Mouse (Mus musculus): ENCODE data around the gene Olfr1272. TPM values are rescaled to one million over a fixed set of nuclear protein-coding genes. Genes with fewer than 3 reads are reported as not detected.

Gene Olfr1272
- not detected in 2 replicates for total RNA-seq (2023)

GRCm38 (mm10) chr2:90292741-90293140 is at the start of gene Olfr1272:
Olfr1272 (minus strand) TSS chr2:90292841.

GRCm38 (mm10) chr2:90321900-90322299 is 29.3 kb upstream of the Olfr1272 start, which contains the start of gene Gm13769:
Gm13769 (plus strand) TSS chr2:90322200.

DNA sequence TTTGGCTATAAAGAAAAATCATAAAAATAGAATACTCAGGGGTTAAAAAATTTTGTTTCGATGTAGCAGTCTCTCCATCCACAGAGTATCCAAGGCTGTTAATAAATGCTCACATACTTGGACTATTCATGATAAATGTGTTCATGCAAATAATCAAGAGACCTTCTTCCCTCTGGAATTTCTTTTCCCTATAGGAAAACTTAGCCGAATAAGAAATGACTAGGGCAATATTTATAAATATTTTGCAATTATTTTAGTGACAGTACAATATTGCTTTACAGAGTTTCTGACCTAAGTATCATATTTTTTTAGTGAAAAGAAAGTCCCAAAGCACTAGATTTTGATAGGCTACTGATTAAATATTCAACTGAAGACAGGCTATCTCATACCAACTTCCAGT is 21.7 kb downstream of the Olfr1272 start, which contains the start of gene Olfr1271:
Olfr1271 (minus strand) TSS at position 101 of the 400 bp plus-strand sequence.

DNA sequence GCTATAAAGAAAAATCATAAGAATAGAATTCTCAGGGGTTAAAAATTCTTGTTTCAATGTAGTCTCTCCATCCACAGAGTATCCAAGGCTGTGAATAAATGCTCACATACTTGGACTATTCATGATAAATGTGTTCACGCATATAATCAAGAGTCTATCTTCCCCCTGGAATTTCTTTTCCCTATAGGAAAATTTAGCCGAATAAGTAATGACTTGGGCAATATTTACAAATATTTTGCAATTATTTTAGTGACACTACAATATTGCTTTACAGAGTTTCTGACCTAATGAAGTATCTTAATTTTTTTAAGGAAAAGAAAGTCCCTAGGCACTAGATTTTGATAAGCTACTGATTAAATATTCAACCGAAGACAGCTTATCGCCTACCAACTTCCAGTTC is 35.1 kb downstream of the Olfr1272 start, which contains the start of gene Olfr142:
Olfr142 (minus strand) TSS at position 101 of the 400 bp plus-strand sequence.

Other genes starting within 250 kb of the Olfr1272 start
- not detected in 2 replicates for gene Olfr140, start 229.2 kb downstream of the Olfr1272 start, total RNA-seq (2023)
- not detected in 2 replicates for gene Olfr1269, start 171.4 kb downstream of the Olfr1272 start, total RNA-seq (2023)
- not detected in 2 replicates for gene Olfr32, start 150.5 kb downstream of the Olfr1272 start, total RNA-seq (2023)
- gene Olfr1270, start 139.8 kb downstream of the Olfr1272 start, total RNA-seq (2023), result not detected in 2 replicates
- 0.20 and 0.63 TPM in 2 replicates for gene Olfr1506, start 68.3 kb downstream of the Olfr1272 start, total RNA-seq (2023)
- not detected in 2 replicates for gene Olfr142, start 35.2 kb downstream of the Olfr1272 start, total RNA-seq (2023)
- gene Olfr1271, start 21.8 kb downstream of the Olfr1272 start, total RNA-seq (2023), result not detected in 2 replicates
- gene Gm13769, start 29.4 kb upstream of the Olfr1272 start, total RNA-seq (2023), result not detected in 2 replicates
- gene Olfr1274-ps, start 105.8 kb upstream of the Olfr1272 start, total RNA-seq (2023), result not detected in 2 replicates